8 mouse cellular contexts compared by ENCODE assay signal in the genomic region with DNA sequence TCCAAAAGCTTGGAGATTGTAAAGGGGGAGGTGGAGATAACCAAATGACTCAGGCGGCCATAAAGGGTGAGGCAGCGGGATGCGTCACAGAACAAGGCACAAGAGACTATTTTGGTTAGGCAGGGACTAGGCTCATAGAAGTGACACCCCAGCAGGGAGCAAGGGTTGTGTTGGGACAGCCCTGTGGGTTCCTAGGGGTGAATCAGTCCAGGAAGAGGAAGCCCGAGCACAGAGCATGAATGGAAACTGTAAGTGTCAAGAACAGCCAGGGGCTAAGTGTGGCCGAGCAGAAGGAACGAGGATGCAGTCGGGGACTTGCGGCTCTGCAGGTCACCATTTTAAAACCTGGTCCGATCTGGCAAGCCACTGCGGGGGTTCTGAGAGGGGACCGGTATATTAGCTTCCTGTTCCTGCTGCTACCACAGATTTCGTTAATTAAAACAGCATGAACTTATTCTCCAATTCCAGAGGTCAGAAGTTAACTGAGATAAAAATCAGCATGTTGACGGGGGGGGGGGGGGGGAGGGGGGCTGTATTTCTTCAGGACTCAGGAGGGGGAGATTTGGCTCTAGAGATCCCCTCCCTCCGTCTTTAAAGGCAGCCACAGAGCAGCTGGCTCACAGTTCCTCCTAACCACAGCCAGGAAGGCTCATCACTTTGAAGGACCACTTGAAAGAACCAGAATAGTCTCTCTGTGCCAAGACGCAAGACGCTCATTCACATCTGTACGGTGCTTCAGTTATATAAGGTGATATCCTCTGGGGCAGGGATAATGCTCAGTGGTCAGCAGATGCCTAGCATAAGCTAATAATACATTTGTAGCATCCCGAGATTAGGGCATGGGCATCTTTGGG. TPM values are rescaled to one million over a fixed set of nuclear protein-coding genes. Genes with fewer than 3 reads are reported as not detected.
A peak's percentile ranks its signal among the peaks of the same experiment; 100 is the strongest.
DNase-seq lines count a peak whose midpoint lies in the region.

No protein-coding gene starts in this region.

- intact Hi-C loops in heart, postnatal 25 days (cut with DNase I), result no loop called here

- peak; percentile 39 to 53 for DNase-seq in heart, adult 18-20 months
- no peak for DNase-seq in heart, postnatal 25 days (ENCODE audit: low spot score)
- peak; percentile 59 for DNase-seq in CD4-positive, CD25-positive, alpha-beta regulatory T cell, adult 2 months (ENCODE audit: low read depth, low spot score)
- DNase-seq in embryo, embryonic 9.5 days (ENCODE audit: extremely low spot score), result peak; percentile 31
- peak; percentile 25 for DNase-seq in large intestine, adult 2 months (ENCODE audit: low read depth, low spot score)
- DNase-seq in natural killer cell, adult 2 months (ENCODE audit: low spot score in 2 of 2), result peak; percentile 36 to 37
- no peak for DNase-seq in right cerebral cortex, postnatal 4 days
- no peak for DNase-seq in frontal cortex, postnatal 14 days (ENCODE audit: low spot score in 2 of 2)

- whole genome bisulfite sequencing in large intestine, adult 2 months, result 27% methylated on average over 18 of the region's 18 CpGs

RNA-seq across cellular contexts. Expression of gene Acap2, which starts 34.6 kb away (rescaled TPM):
- 10 to 100 TPM; 16.8 to 18.7 TPM for total RNA-seq in heart, adult 18-20 months (2021)
- 10 to 100 TPM; 18.2 to 23.9 TPM for total RNA-seq in heart, postnatal 25 days (2021)
- 6.7 and 12.4 TPM in 2 replicates for polyA plus RNA-seq in large intestine, adult 2 months (2012; rRNA removed)

RNA-seq across cellular contexts. Expression of gene Ppp1r2, which starts 39.4 kb away (rescaled TPM):
- 10 to 100 TPM; 77.5 to 85.2 TPM for total RNA-seq in heart, adult 18-20 months (2021)
- total RNA-seq in heart, postnatal 25 days (2021), result 10 to 100 TPM; 80.7 to 84.4 TPM
- 17.1 and 22.0 TPM in 2 replicates for polyA plus RNA-seq in large intestine, adult 2 months (2012; rRNA removed)

Comparison
In these comparisons a context has a peak if more than half of its experiments do, and no peak if none do; other contexts are left out.
1. DNase-seq: peak in heart, adult 18-20 months (2 of 2), CD4-positive, CD25-positive, alpha-beta regulatory T cell, adult 2 months (single experiment), embryo, embryonic 9.5 days (single experiment), large intestine, adult 2 months (single experiment) and natural killer cell, adult 2 months (2 of 2); none in heart, postnatal 25 days (single experiment), right cerebral cortex, postnatal 4 days (single experiment) and frontal cortex, postnatal 14 days (0 of 2).